In the genomic region with DNA sequence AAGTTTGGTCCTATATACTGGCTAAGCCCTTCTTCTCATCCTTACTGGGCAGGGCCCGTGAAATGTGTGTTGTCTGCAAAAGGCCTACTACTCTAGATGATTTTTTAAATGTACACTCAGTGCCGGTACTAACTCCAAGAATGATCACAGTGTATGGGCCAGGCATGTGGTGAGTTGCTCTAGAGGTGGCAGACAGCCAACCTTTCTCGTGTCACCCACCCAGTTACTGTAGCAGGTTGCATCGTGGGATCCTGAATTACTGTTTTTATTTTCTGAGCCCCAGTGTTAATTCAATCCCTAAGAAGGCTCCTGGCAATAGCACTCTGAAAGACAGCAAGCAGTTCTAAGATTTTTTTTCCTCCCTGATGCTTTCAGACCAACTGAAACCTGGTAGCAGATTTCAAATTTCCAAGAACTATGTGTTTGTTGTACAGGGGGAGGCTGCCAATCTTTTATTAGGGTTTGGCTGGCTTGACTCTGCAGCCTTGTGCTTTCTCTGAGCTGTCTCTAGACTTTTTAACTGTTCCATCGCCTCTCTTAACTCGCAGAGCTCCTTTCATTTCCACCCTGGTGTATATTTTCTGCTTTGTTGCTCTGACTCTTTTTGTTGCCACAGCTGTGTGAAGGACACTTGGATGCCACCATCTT, we compare ENCODE assay signal across 15 mouse cellular contexts. TPM values are rescaled to one million over a fixed set of nuclear protein-coding genes. Genes with fewer than 3 reads are reported as not detected.
DNase-seq lines count a peak whose midpoint lies in the region; ATAC-seq lines count a peak whose summit lies in the region.
"Had no signal": no experiment of that assay in that cellular context is flagged by ENCODE, and none has a peak within 500 bp of the region (broad histone marks: within the 10 kb centered on the region; RNA-seq: fewer than 3 reads in every experiment).

No protein-coding gene starts in this region.

- 0 out of 2 replicates have a peak, but pooled peaks have one; percentile 52 for ATAC-seq in embryonic facial prominence, embryonic 13.5 days (ENCODE audit: insufficient number of reproducible peaks, insufficient read depth, low FRiP score, low TSS enrichment, low read depth)
- ATAC-seq: midbrain, embryonic 15.5 days had no signal

- H3K9me3 ChIP-seq in embryonic facial prominence, embryonic 13.5 days = no peaks in the 10 kb centered on the region
- H3K9me3 ChIP-seq in embryonic facial prominence, embryonic 10.5 days = no peaks in the 10 kb centered on the region
- H3K9me3 ChIP-seq: lung, embryonic 15.5 days; midbrain, embryonic 15.5 days; neural tube, embryonic 13.5 days had no signal

- H3K4me1 ChIP-seq in embryonic facial prominence, embryonic 13.5 days = 0 out of 2 replicates have a peak, but pooled peaks cover 3% of the 10 kb centered on the region
- no peaks in the 10 kb centered on the region for H3K4me1 ChIP-seq in embryonic facial prominence, embryonic 10.5 days
- H3K4me1 ChIP-seq: lung, embryonic 15.5 days; midbrain, embryonic 15.5 days; neural tube, embryonic 13.5 days had no signal

- WGBS in embryonic facial prominence, embryonic 13.5 days = 55% methylated on average over 6 of the region's 6 CpGs
- WGBS in embryonic facial prominence, embryonic 10.5 days = 79% methylated on average over 6 of the region's 6 CpGs

- peak overlapping the region; percentile 72 for H3K27ac ChIP-seq in embryonic facial prominence, embryonic 13.5 days
- no peak overlapping the region for H3K27ac ChIP-seq in embryonic facial prominence, embryonic 10.5 days (replicated peaks)
- H3K27ac ChIP-seq: lung, embryonic 15.5 days; midbrain, embryonic 15.5 days; neural tube, embryonic 13.5 days had no signal

- peaks cover 9% of the 10 kb centered on the region; the same call in 1 of the 2 replicates for H3K27me3 ChIP-seq in embryonic facial prominence, embryonic 13.5 days
- peaks cover 51% of the 10 kb centered on the region for H3K27me3 ChIP-seq in embryonic facial prominence, embryonic 10.5 days (replicated peaks; ENCODE audit: low read depth, poor library complexity, severe bottlenecking)
- H3K27me3 ChIP-seq: lung, embryonic 15.5 days; midbrain, embryonic 15.5 days had no signal

- H3K4me2 ChIP-seq in embryonic facial prominence, embryonic 13.5 days = no peak overlapping the region
- H3K4me2 ChIP-seq: lung, embryonic 15.5 days; midbrain, embryonic 15.5 days; neural tube, embryonic 13.5 days had no signal

- no peak overlapping the region for H3K9ac ChIP-seq in embryonic facial prominence, embryonic 13.5 days
- H3K9ac ChIP-seq: lung, embryonic 15.5 days; midbrain, embryonic 15.5 days; neural tube, embryonic 13.5 days had no signal

- H3K36me3 ChIP-seq in embryonic facial prominence, embryonic 13.5 days = no peaks in the 10 kb centered on the region
- H3K36me3 ChIP-seq in embryonic facial prominence, embryonic 10.5 days (replicated peaks) = no peaks in the 10 kb centered on the region
- H3K36me3 ChIP-seq: lung, embryonic 15.5 days; midbrain, embryonic 15.5 days; neural tube, embryonic 13.5 days had no signal

- H3K4me3 ChIP-seq in embryonic facial prominence, embryonic 13.5 days = no peak overlapping the region
- H3K4me3 ChIP-seq in embryonic facial prominence, embryonic 10.5 days = no peak overlapping the region
- H3K4me3 ChIP-seq: erythroblast, embryonic 14.5 days; lung, embryonic 15.5 days; midbrain, embryonic 15.5 days; neural tube, embryonic 13.5 days had no signal

- DNase-seq in embryonic facial prominence, embryonic 10.5 days (ENCODE audit: low spot score) = no peak
- peak; percentile 7 to 12 for DNase-seq in layer of hippocampus, adult 8-10 months (ENCODE audit: low spot score in 2 of 2)
- DNase-seq in layer of hippocampus, postnatal 25 days (ENCODE audit: extremely low spot score in 1 of 2, low spot score in 1 of 2) = no peak
- DNase-seq in urinary bladder, postnatal 14 days (ENCODE audit: low spot score) = peak; percentile 3
- no peak for DNase-seq in urinary bladder, postnatal 25 days (ENCODE audit: low spot score)
- DNase-seq in urinary bladder, postnatal 36 days (ENCODE audit: low spot score in 2 of 2) = no peak
- DNase-seq in kidney, postnatal 25 days = no peak
- DNase-seq: cerebellum, postnatal 36 days; gastrocnemius, postnatal 36 days; kidney, postnatal 14 days had no signal

RNA-seq across cellular contexts. Expression of a gene that starts 31.0 kb away (rescaled TPM):
- 53.7 and 56.7 TPM in 2 replicates for polyA plus RNA-seq in embryonic facial prominence, embryonic 13.5 days (2015; fragmentation: Nextera tagmentation; extraction: Ambion mirVana)
- 72.9 and 77.6 TPM in 2 replicates for polyA plus RNA-seq in embryonic facial prominence, embryonic 10.5 days (2016; fragmentation: Nextera tagmentation; extraction: Ambion mirVana)
- total RNA-seq in layer of hippocampus, adult 8-10 months (2022) = 10 to 100 TPM; 17.0 to 19.5 (median 18.7) TPM
- 10 to 100 TPM; 19.1 to 21.0 TPM for total RNA-seq in layer of hippocampus, postnatal 25 days (2021)

Comparison
In these comparisons a context has a peak if more than half of its experiments do, and no peak if none do; other contexts are left out.
1. DNase-seq: peak in layer of hippocampus, adult 8-10 months (2 of 2) and urinary bladder, postnatal 14 days (single experiment); none in embryonic facial prominence, embryonic 10.5 days (single experiment), layer of hippocampus, postnatal 25 days (0 of 2), urinary bladder, postnatal 25 days (single experiment), urinary bladder, postnatal 36 days (0 of 2) and kidney, postnatal 25 days (0 of 2).